Mouse (Mus musculus): ENCODE measurements around the gene Gm30302. TPM values are rescaled to one million over a fixed set of nuclear protein-coding genes. Genes with fewer than 3 reads are reported as not detected.

Gene Gm30302
- not detected in 2 replicates for polyA plus RNA-seq (2015; fragmentation: Nextera tagmentation; extraction: Ambion mirVana)

DNA sequence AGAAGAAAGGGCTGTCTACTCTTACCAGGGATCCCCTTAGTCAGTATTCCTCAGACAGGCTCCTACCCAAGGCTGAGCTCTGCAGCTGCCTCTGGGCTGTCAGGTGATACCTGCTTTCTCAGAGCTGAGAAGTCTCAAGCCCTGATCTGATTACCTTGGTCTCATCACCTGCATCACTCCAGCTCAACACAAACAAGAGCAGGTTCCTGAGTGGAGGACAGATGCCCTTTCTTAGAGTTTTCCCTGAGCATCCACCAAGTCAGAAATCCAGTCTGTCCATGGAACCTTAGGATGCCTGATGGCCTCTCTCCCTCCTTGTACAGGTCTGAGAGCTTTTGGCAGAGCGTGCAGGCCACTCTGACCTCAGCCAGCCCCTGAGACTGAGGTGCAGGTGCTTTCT lies at the start of gene Gm30302:
Gene Gm30302 (minus strand): TSS at position 101 of the 400 bp plus-strand sequence.
- ATAC-seq (ENCODE audit: low FRiP score) = no peak
- Histone ChIP-seq H3K4me3 (no peak within 1 kb of the TSS), H3K4me2 (no peak within 1 kb of the TSS), H3K9ac (no peak within 1 kb of the TSS), H3K27ac (no peak within 1 kb of the TSS), H3K36me3 (no peaks in the 10 kb centered on the region), H3K4me1 (replicated peaks) (no peaks in the 10 kb centered on the region), H3K9me3 (no peaks in the 10 kb centered on the region), H3K27me3 (no peaks in the 10 kb centered on the region)
- WGBS = 76% methylated on average over 1 of the region's 1 CpGs

DNA sequence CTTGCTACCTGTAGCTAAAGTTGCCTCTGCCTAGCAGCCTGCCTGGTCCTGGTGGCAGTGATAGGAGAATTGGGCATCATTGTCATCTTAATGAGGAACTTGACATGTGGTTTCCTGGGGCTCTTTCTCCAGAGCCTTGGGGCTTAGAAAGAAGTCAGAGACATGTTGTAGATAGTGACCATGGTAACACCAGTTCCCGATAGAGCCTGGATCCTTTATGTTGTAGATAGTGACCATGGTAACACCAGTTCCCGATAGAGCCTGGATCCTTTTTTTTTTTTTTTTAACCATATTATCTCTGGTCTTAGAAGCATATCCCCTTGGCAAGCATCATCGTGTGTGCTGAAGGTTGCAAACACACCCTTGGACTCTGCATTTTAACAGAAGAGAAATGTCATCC lies 48.0 kb upstream of the Gm30302 start:
- no peak overlapping the region for H3K27ac ChIP-seq
- 89% methylated on average over 3 of the region's 3 CpGs for WGBS
- H3K9me3 ChIP-seq = no peaks in the 10 kb centered on the region
- ATAC-seq (ENCODE audit: low FRiP score) = no peak
- H3K4me3 ChIP-seq = no peak overlapping the region
- no peak overlapping the region for H3K9ac ChIP-seq
- H3K4me1 ChIP-seq (replicated peaks) = no peaks in the 10 kb centered on the region
- no peak overlapping the region for H3K4me2 ChIP-seq
- no peaks in the 10 kb centered on the region for H3K36me3 ChIP-seq
- H3K27me3 ChIP-seq = no peaks in the 10 kb centered on the region

DNA sequence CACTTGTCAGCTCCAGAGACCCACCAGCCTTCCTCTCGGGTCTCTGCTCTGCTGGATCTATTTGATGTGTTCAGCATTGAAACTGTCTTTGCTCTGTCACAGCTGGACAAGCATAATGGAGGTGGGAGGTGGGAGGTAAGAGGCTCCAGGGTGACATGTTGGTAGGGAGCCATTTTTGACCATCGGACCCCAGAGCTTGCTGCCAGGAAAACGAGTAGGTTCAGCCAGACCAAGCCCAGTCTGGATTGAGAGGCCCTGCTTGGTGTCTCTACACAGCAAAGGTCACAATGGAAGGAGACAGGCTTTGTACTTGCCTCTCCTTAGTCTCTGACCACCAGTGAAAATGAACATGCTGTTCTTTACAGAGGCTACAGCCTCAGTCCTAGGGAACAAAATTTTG lies 47.3 kb upstream of the Gm30302 start:
- no peak overlapping the region for H3K4me2 ChIP-seq
- no peak overlapping the region for H3K27ac ChIP-seq
- ATAC-seq (ENCODE audit: low FRiP score) = no peak
- H3K27me3 ChIP-seq = no peaks in the 10 kb centered on the region
- H3K9ac ChIP-seq = no peak overlapping the region
- H3K4me1 ChIP-seq (replicated peaks) = no peaks in the 10 kb centered on the region
- no peak overlapping the region for H3K4me3 ChIP-seq
- 88% methylated on average over 3 of the region's 3 CpGs for WGBS
- H3K36me3 ChIP-seq = no peaks in the 10 kb centered on the region
- H3K9me3 ChIP-seq = peaks cover 3% of the 10 kb centered on the region; the same call in 1 of the 2 replicates

DNA sequence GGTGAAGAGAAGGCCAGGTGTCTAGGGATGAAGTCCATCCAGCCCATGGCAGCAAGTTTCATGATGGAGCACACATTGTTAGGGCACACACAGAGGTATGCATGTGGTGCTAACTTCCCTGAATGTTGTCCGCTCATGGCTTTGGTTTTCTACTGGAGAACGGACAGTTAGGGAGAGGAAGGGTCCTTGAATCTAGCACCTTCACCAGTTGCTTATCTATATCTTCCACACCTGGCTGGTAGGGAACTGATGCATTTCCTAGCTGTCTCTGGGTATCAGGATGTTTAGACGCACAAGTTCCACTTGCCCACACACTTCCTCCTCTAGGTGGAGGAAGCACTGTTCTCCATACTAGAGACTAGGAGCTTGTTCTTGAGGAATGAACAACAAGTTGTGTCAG lies 46.9 kb upstream of the Gm30302 start:
- H3K4me1 ChIP-seq (replicated peaks) = no peaks in the 10 kb centered on the region
- peaks cover 6% of the 10 kb centered on the region; the same call in 1 of the 2 replicates for H3K9me3 ChIP-seq
- no peak overlapping the region for H3K4me2 ChIP-seq
- no peak overlapping the region for H3K4me3 ChIP-seq
- H3K36me3 ChIP-seq = no peaks in the 10 kb centered on the region
- no peak overlapping the region for H3K27ac ChIP-seq
- 95% methylated on average over 3 of the region's 3 CpGs for WGBS
- no peak overlapping the region for H3K9ac ChIP-seq
- no peak for ATAC-seq (ENCODE audit: low FRiP score)
- H3K27me3 ChIP-seq = no peaks in the 10 kb centered on the region

DNA sequence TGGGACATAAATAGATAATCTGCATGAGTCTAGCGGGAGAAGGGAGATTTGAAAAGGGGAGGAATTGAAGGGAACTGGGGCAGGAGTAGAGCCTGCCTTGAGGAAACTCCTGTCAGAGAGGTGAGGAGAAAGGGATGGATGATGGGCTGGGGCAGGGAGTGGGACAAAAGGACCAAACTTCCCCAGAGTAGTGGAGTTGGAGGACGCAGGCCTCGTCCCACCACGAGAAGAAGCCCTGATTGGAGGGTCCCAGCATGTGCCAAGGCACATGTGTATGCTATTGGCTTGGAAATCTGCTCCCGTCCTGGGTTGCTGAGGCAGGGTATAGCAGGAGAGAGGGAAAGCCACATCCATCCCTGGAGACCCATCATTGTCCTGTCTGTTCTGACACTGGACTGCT lies 45.3 kb upstream of the Gm30302 start:
- no peaks in the 10 kb centered on the region for H3K27me3 ChIP-seq
- no peak overlapping the region for H3K9ac ChIP-seq
- WGBS = 86% methylated on average over 5 of the region's 5 CpGs
- H3K9me3 ChIP-seq = peaks cover 6% of the 10 kb centered on the region; the same call in 1 of the 2 replicates
- no peak overlapping the region for H3K27ac ChIP-seq
- H3K36me3 ChIP-seq = no peaks in the 10 kb centered on the region
- ATAC-seq (ENCODE audit: low FRiP score) = no peak
- H3K4me1 ChIP-seq (replicated peaks) = no peaks in the 10 kb centered on the region
- no peak overlapping the region for H3K4me2 ChIP-seq
- no peak overlapping the region for H3K4me3 ChIP-seq

DNA sequence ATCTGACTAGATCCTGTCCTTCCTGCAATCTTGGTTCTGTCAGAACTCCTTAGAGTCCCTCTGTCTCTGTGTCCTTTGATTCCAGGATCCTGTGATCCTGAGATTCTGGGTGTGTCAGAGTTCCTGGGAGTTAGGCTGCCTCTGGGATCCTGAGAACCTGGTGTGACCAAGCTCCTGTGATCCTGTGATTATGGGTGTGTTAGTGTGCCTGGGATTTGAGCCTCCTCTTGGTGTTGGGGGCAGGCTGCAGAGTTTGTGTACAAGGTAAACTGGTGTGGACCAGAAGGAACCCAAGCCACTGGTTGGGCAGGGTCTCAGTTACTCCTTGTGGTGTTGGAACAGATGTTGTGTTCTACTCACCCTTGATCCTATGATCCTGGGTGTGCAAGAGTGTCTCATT lies 42.4 kb upstream of the Gm30302 start:
- no peak overlapping the region for H3K4me3 ChIP-seq
- no peak overlapping the region for H3K4me2 ChIP-seq
- no peaks in the 10 kb centered on the region for H3K4me1 ChIP-seq (replicated peaks)
- H3K9me3 ChIP-seq = peaks cover 6% of the 10 kb centered on the region; the same call in 1 of the 2 replicates
- no peak overlapping the region for H3K9ac ChIP-seq
- ATAC-seq (ENCODE audit: low FRiP score) = no peak
- no peak overlapping the region for H3K27ac ChIP-seq
- H3K36me3 ChIP-seq = no peaks in the 10 kb centered on the region
- H3K27me3 ChIP-seq = no peaks in the 10 kb centered on the region

DNA sequence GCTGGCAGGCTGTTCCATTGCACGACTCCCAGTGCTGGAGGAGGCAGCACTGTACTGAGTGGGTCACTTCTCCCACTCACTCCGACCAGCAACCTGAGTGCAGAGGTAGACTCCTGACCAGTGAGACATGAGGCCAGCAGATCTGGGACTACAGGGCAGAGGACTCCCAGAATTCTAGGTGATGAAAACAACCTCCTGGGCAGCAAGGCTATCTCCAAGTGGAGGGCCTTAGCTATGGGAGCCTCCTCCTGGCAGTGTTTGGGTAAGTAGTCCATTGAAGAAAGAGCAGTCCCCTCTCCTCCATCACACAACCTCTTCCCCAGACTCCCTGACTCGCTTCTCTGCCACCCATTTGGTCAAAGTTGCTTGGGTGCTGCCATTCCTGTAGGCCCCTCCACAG lies 31.6 kb upstream of the Gm30302 start:
- no peaks in the 10 kb centered on the region for H3K27me3 ChIP-seq
- no peaks in the 10 kb centered on the region for H3K4me1 ChIP-seq (replicated peaks)
- no peaks in the 10 kb centered on the region for H3K36me3 ChIP-seq
- H3K9me3 ChIP-seq = no peaks in the 10 kb centered on the region
- no peak overlapping the region for H3K4me2 ChIP-seq
- no peak overlapping the region for H3K27ac ChIP-seq
- WGBS = 70% methylated on average over 3 of the region's 3 CpGs
- ATAC-seq (ENCODE audit: low FRiP score) = no peak
- no peak overlapping the region for H3K9ac ChIP-seq
- H3K4me3 ChIP-seq = no peak overlapping the region

DNA sequence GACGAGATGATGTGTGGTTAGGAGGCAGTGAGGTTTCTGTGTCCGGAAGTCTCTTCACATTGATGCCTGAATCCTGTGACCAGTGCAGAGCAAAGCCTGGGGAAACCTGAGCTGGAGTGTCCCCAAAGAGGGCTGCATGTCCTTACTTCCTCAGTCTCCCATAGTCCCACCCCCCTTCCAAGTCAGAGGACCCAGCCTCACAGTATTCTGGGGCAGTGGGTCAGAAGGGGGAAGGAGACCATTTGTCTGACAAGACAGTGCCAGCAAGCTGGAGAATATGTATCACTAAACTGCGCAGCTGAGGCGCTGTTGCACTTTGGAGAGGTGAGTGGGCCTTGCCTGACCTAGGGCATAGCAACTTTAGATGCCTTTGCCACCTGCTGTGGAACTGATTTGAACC lies 26.5 kb upstream of the Gm30302 start:
- no peak overlapping the region for H3K9ac ChIP-seq
- no peak for ATAC-seq (ENCODE audit: low FRiP score)
- H3K4me1 ChIP-seq (replicated peaks) = no peaks in the 10 kb centered on the region
- no peak overlapping the region for H3K4me2 ChIP-seq
- H3K36me3 ChIP-seq = no peaks in the 10 kb centered on the region
- H3K27ac ChIP-seq = no peak overlapping the region
- no peaks in the 10 kb centered on the region for H3K9me3 ChIP-seq
- no peak overlapping the region for H3K4me3 ChIP-seq
- WGBS = 95% methylated on average over 4 of the region's 4 CpGs
- no peaks in the 10 kb centered on the region for H3K27me3 ChIP-seq

DNA sequence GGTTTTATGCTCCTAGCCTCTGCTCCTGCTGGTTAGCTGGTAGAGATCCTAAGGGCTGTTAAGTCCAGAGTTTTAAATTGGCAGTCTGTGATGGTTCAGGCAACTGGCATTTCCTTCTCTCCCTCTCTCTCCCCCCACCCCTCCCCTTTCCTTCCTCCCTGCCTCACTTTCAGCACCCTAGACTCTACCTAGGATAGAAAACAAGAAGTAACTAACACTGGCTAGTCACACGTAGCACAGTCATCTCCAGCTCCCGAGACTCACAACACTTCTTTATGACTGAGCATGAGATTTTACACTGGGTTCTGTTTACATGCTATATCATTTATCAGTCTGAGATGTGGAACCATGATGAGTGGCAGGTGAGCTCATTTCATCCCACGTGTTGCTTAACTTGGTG lies 16.2 kb upstream of the Gm30302 start:
- Histone ChIP-seq H3K36me3 (no peaks in the 10 kb centered on the region), H3K4me1 (replicated peaks) (no peaks in the 10 kb centered on the region), H3K4me3 (no peak overlapping the region), H3K27me3 (no peaks in the 10 kb centered on the region), H3K9ac (no peak overlapping the region), H3K9me3 (peaks cover 24% of the 10 kb centered on the region), H3K27ac (no peak overlapping the region), H3K4me2 (no peak overlapping the region)
- WGBS = 87% methylated on average over 3 of the region's 3 CpGs
- ATAC-seq (ENCODE audit: low FRiP score) = no peak

DNA sequence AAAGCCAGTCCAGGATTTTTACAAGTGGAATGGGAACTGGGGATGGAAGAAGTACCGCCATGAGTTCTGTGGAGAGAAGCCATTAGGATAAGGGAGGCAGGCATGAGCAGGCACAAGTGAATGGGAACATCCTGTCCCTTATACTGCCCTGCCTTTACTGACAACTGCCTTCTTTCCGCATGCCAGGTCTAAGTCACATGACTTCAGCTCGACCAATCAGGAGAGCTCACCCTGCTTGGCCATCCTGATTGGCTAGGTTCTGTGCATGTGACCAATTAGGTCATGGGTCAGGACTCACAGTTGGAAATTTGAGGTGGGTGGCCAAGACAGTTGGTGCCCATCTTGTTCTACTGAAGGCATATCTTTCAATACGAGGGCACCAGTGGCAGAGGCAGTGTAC lies 15.6 kb upstream of the Gm30302 start:
- Histone ChIP-seq H3K9me3 (peaks cover 24% of the 10 kb centered on the region), H3K4me2 (no peak overlapping the region), H3K9ac (no peak overlapping the region), H3K4me1 (replicated peaks) (no peaks in the 10 kb centered on the region), H3K36me3 (no peaks in the 10 kb centered on the region), H3K27me3 (no peaks in the 10 kb centered on the region), H3K27ac (no peak overlapping the region), H3K4me3 (no peak overlapping the region)
- WGBS = 92% methylated on average over 4 of the region's 4 CpGs
- ATAC-seq (ENCODE audit: low FRiP score) = no peak

DNA sequence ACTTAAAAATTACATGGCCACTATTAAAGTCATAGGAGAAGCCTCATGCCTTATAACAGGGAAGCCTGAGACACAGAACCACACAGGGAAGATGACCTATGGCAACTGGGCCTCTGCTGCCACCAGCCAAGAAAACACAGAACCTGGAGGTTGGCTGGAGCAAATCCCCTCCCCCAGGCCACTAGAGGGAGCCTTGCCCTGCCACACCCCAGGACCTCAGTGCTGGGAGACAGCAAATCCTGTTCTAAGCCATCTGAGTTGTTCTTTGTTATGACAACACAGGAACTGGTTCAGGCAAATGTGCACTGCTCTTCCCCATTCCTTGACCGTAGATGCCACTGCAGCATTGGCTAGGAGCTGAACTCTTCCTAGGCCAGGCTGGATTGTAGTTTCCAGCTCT lies 8.3 kb upstream of the Gm30302 start:
- no peaks in the 10 kb centered on the region for H3K27me3 ChIP-seq

DNA sequence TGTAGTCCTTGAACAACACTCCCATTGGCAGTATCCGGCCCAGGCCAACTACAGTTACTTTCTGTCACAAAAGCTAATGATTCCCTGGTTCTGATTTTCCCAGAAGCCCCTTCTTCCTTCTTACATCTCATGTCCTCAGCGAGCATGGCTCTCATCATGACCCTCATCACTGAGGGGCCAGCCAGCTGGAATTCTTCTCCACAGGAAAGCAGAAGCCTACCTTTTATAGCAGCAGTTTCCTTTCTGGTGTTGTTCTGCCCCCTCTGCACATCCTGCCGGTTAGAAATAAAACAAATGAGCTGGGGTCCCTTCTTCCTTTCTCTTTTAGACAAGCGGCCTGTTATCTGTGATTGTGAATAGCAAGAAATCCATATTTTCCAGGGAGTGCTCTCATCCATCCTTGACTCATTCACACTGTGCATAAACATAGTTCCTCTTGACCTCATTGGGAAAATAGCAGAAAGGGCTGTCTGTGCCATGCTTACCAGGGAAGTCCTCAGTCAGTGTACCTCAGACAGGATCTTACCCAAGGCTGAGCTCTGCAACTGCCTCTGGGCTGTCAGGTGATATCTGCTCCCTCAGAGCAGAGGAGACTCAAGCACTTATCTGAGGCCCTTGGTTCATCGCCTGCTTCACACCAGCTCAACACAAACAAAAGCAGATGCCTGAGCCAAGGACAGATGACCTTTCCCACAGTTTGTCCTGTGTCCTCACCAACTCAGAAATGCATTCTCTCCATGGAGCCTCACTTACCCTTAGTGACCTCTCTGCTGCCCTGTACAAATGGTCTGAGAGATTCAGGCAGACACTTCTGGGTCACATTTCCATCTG lies 10.0 kb downstream of the Gm30302 start:
- Histone ChIP-seq H3K27ac (no peak overlapping the region), H3K36me3 (no peaks in the 10 kb centered on the region), H3K4me3 (no peak overlapping the region), H3K9ac (no peak overlapping the region), H3K4me1 (replicated peaks) (no peaks in the 10 kb centered on the region), H3K4me2 (no peak overlapping the region), H3K9me3 (no peaks in the 10 kb centered on the region), H3K27me3 (no peaks in the 10 kb centered on the region)
- WGBS = 69% methylated on average over 5 of the region's 5 CpGs
- no peak for ATAC-seq (ENCODE audit: low FRiP score)

More for the DNA sequence above, 8.3 kb upstream of the Gm30302 start:
- no peaks in the 10 kb centered on the region for H3K36me3 ChIP-seq
- no peak overlapping the region for H3K4me3 ChIP-seq
- no peak overlapping the region for H3K9ac ChIP-seq
- WGBS = 94% methylated on average over 1 of the region's 1 CpGs
- no peak overlapping the region for H3K4me2 ChIP-seq
- no peaks in the 10 kb centered on the region; the same call in 1 of the 2 replicates for H3K9me3 ChIP-seq
- no peak for ATAC-seq (ENCODE audit: low FRiP score)
- no peaks in the 10 kb centered on the region for H3K4me1 ChIP-seq (replicated peaks)
- no peak overlapping the region for H3K27ac ChIP-seq

DNA sequence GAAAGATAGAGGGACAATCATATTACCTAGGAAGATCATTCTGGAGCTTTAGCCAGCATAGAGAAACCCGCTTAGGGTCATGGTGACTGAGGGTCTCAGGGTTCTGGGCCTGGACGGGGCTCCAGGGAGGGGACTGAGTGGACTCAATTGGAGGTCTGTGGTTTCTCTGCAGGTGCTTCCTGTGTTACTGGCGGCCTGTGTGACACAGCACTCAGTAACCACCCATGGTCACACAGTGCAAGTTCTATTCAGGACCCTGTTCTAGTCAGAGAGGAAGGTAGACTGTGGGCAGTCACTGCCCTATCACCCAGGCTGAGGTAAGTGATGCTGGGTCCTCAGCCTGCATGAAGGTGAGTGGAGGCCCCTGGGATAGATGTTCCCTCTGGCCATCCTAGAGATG lies 14.9 kb downstream of the Gm30302 start:
- Histone ChIP-seq H3K27ac (no peak overlapping the region), H3K27me3 (no peaks in the 10 kb centered on the region), H3K36me3 (no peaks in the 10 kb centered on the region), H3K4me3 (no peak overlapping the region), H3K9ac (no peak overlapping the region), H3K4me2 (no peak overlapping the region), H3K9me3 (no peaks in the 10 kb centered on the region), H3K4me1 (replicated peaks) (no peaks in the 10 kb centered on the region)
- ATAC-seq (ENCODE audit: low FRiP score) = no peak
- WGBS = 83% methylated on average over 3 of the region's 3 CpGs
